Mouse (Mus musculus) heart, embryonic 14.5 days (tissue): ENCODE data around the gene Selenoo. TPM values are rescaled to one million over a fixed set of nuclear protein-coding genes. Genes with fewer than 3 reads are reported as not detected.

Experiments used
- ATAC-seq: fragments of 200-750 bp; cut with Nextera tagmentation; 2 replicates; pipeline ENCODE4 v1.8.0; 2017; ENCODE audit warnings: low read depth, moderate TSS enrichment; ENCODE audit not compliant: insufficient number of reproducible peaks, insufficient read depth, low FRiP score
- H3K27ac ChIP-seq, 2 experiments: fragments of 200-500 bp in 1 of 2; fragments of 300-500 bp in 1 of 2; sonication (generic) in 1 of 2; replicated peaks in 1 of 2; 2 replicates each; pipeline ENCODE4 v1.5.1; 2012 to 2014; ENCODE audit warnings: low read depth in 2 of 2, low read length in 2 of 2, control low read depth in 1 of 2, mild to moderate bottlenecking in 1 of 2, mixed read lengths in 1 of 2; ENCODE audit not compliant: control insufficient read depth in 1 of 2, insufficient read depth in 1 of 2
- H3K27me3 ChIP-seq: fragments of 300-500 bp; sonication (generic); 2 replicates; pipeline ENCODE4 v1.6.1; 2014; ENCODE audit warnings: mild to moderate bottlenecking, low read length, control low read depth; ENCODE audit not compliant: control insufficient read depth, insufficient read depth
- H3K36me3 ChIP-seq: fragments of 300-500 bp; sonication (generic); 2 replicates; pipeline ENCODE4 v1.6.1; 2014; ENCODE audit warnings: mild to moderate bottlenecking, control low read depth, low read length, mixed read lengths; ENCODE audit not compliant: control insufficient read depth, insufficient read depth
- H3K4me1 ChIP-seq, 2 experiments: fragments of 200-500 bp in 1 of 2; fragments of 300-500 bp in 1 of 2; sonication (generic) in 1 of 2; 2 replicates each; pipeline ENCODE4 v1.6.1; 2012 to 2014; ENCODE audit warnings: low read length in 2 of 2, control low read depth in 1 of 2, mixed read lengths in 1 of 2; ENCODE audit not compliant: control insufficient read depth in 2 of 2, insufficient read depth in 2 of 2
- H3K4me2 ChIP-seq: fragments of 300-500 bp; sonication (generic); 2 replicates; pipeline ENCODE4 v1.6.1; 2014; ENCODE audit warnings: mild to moderate bottlenecking, low read length
- H3K4me3 ChIP-seq, 2 experiments: fragments of 200-500 bp in 1 of 2; fragments of 300-500 bp in 1 of 2; sonication (generic) in 1 of 2; 2 replicates each; pipeline ENCODE4 v1.5.1; 2012 to 2014; ENCODE audit warnings: low read length in 2 of 2, mild to moderate bottlenecking in 2 of 2, control low read depth in 1 of 2, low read depth in 1 of 2, moderate library complexity in 1 of 2; ENCODE audit not compliant: control insufficient read depth in 1 of 2, insufficient read depth in 1 of 2
- H3K9ac ChIP-seq: fragments of 300-500 bp; sonication (generic); 2 replicates; pipeline ENCODE4 v1.6.1; 2014; ENCODE audit warnings: mild to moderate bottlenecking, low read length
- H3K9me3 ChIP-seq: fragments of 300-500 bp; sonication (generic); 2 replicates; pipeline ENCODE4 v1.6.1; 2016; ENCODE audit warnings: low read length, control low read depth; ENCODE audit not compliant: control insufficient read depth
- WGBS: fragments of 180-500 bp; shearing (Covaris S2); extraction: QIAGEN DNeasy Blood & Tissue Kit; methylation state at CpG from one replicate; pipeline ENCODE4 v1.1.7; 2014; 5-methylcytosine and 5-hydroxymethylcytosine counted together
- polyA plus RNA-seq: library from polyadenylated mRNA; unstranded; fragments of >200 nt; fragmentation: Nextera tagmentation; extraction: Ambion mirVana; gene quantifications from 2 replicates; pipeline ENCODE4 v1.2.1, GENCODE M21; 2014

Selenoo gene
- polyA plus RNA-seq, 1 experiment from 2014 or later = 16.4 TPM

GRCm38 (mm10) chr15:89149271-89150040, 60.6 kb downstream of the Selenoo start, which contains the start of gene Mapk11:
TSS of gene Mapk11 (minus strand) at chr15:89149628.
- Histone ChIP-seq H3K27ac (no peak within 1 kb of the TSS), H3K4me3 (peak within 1 kb of the TSS; percentile 61 to 70), H3K27me3 (peaks cover 48% of the 10 kb centered on the region), H3K9me3 (no peaks in the 10 kb centered on the region), H3K4me2 (peak within 1 kb of the TSS; percentile 96), H3K36me3 (peaks cover 12% of the 10 kb centered on the region), H3K4me1 (peaks cover 9 to 19% of the 10 kb centered on the region in 2 experiments), H3K9ac (peak within 1 kb of the TSS; percentile 76)
- peak; percentile 54 for ATAC-seq
- under 1% methylated on average over 48 of the region's 61 CpGs for WGBS

Other genes with a start within 250 kb of the Selenoo start
- 42.3 and 47.1 TPM in 2 replicates for gene Pim3, start 226.9 kb upstream of the Selenoo start, polyA plus RNA-seq
- not detected in 2 replicates for gene Ttll8, start 134.7 kb upstream of the Selenoo start, polyA plus RNA-seq
- gene Mlc1, start 110.1 kb upstream of the Selenoo start, polyA plus RNA-seq = not detected in 2 replicates
- 86.2 and 92.8 TPM in 2 replicates for gene Mov10l1, start 106.2 kb upstream of the Selenoo start, polyA plus RNA-seq
- 2.3 and 2.6 TPM in 2 replicates for gene Panx2, start 29.4 kb upstream of the Selenoo start, polyA plus RNA-seq
- gene Trabd, start 14.0 kb upstream of the Selenoo start, polyA plus RNA-seq = 51.6 and 51.9 TPM in 2 replicates
- 10.9 and 11.3 TPM in 2 replicates for gene Tubgcp6, start 34.0 kb downstream of the Selenoo start, polyA plus RNA-seq
- 11.0 and 11.5 TPM in 2 replicates for gene Hdac10, start 39.6 kb downstream of the Selenoo start, polyA plus RNA-seq
- gene Mapk12, start 51.6 kb downstream of the Selenoo start, polyA plus RNA-seq = 21.0 and 23.0 TPM in 2 replicates
- gene Mapk11, start 60.5 kb downstream of the Selenoo start, polyA plus RNA-seq = 2.5 and 3.2 TPM in 2 replicates
- 87.4 and 99.3 TPM in 2 replicates for gene Plxnb2, start 91.7 kb downstream of the Selenoo start, polyA plus RNA-seq
- 14.8 and 16.6 TPM in 2 replicates for gene Dennd6b, start 107.4 kb downstream of the Selenoo start, polyA plus RNA-seq
- 21.9 and 22.9 TPM in 2 replicates for gene Ppp6r2, start 122.5 kb downstream of the Selenoo start, polyA plus RNA-seq
- gene Sbf1, start 226.2 kb downstream of the Selenoo start, polyA plus RNA-seq = 38.2 and 45.1 TPM in 2 replicates
- gene Adm2, start 233.6 kb downstream of the Selenoo start, polyA plus RNA-seq = 0.20 and 0.40 TPM in 2 replicates
- gene Miox, start 245.3 kb downstream of the Selenoo start, polyA plus RNA-seq = not detected in 2 replicates